Mouse (Mus musculus) telencephalon, adult 2 months (tissue): ENCODE measurements around the gene Dgkz.
A peak's percentile ranks its signal among the peaks of the same experiment; 100 is the strongest.

ENCODE experiments used
- DNase-seq: peaks from one replicate; pipeline ENCODE4 v3.0.0-alpha.2; 2011; ENCODE audit warnings: low read depth, low spot score

Dgkz gene

DNA sequence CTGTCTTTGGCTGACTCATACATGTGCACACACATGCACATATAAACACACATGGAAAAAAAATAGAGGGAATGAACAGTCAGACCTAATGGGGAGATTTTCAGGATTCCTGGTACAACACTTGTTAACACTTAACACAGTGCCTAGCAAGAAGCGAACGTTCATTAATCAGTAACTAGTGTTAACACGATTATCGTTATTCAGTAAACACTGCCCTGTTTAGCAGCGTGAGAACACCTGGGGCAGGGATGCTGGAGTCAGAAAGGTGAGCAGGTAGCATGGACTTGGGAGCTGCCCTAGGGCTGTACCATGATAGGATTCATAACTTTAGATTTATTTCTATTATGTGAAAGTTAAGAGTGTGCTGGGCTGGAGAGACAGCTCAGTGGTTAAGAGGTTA lies 20.3 kb upstream of the Dgkz start:
- no peak for DNase-seq

DNA sequence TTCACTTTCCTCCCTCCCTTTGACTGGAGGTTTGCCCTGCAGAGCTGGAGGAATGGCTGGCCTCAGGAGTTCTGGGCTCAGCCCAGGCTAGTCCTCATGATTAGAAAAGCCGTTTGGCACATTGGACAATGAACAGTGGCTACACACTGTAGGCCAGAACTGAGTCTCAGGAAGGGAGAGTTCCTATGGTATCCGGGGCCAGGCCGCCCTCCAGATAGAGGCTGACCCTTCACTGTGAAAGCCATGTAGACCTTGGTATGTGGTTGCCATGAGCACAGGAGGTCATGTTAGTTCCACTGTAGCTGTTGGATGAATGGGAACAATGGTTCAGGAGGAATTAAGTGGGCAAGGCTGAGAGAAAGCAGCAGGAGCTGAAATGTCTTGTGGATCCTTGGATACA lies 17.7 kb upstream of the Dgkz start:
- DNase-seq, result no peak

DNA sequence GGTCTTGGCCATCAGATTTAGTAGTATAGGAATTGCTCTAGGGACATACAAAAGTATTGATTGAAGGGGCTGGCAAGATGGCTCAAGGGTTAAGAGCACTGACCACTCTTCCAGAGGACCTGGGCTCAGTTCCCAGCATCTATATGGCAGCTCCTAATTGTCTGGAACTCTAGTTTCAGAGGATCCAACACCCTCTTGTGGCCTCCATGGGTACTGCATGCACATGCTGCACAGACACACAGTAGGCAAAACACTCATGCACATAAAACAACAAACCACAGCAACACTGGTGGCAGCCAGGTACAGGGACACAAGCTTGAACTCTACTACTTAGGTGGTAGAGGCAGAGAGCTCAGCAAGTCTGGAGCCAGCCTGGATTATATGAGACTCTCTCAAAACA lies 14.1 kb upstream of the Dgkz start:
- no peak for DNase-seq

DNA sequence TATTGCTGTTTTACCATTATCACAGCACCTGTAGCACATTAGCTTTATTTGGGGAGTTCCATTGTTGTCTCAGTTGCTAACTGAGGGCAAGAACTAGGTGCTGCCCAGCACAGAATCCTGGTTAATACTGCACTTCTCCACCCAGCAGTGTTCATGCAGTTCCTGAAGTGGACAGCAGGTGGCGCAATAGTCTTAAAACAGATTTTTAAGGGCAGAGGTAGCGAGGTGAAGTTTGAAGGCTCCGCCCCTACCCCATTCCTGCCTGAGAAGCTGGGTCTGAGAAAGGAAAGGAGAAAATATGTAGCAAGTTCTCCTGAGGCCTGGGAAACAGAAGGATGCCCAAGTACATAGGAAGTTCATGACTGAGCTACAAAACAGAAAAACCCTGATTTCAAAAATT lies 11.9 kb upstream of the Dgkz start:
- no peak for DNase-seq

DNA sequence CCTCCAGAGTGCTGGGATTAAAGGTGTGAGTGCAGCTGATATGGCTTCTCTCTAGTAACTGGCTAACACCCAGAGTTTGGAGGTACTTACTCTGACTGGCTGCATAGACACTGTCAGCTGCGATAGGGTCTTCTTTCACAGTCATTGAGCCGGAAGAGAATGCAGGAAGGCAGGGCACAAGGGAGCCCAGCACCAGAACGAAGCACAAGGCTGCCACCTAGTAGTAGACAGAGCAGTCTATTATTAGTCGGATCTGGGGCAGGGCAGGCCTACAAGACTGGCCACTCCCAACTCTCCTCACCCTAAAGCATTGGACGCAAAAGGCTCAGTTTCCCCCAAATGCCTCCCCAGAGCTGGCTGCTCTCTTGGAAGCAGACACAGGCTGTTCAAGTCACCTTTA lies 10.4 kb upstream of the Dgkz start:
- DNase-seq, result no peak

DNA sequence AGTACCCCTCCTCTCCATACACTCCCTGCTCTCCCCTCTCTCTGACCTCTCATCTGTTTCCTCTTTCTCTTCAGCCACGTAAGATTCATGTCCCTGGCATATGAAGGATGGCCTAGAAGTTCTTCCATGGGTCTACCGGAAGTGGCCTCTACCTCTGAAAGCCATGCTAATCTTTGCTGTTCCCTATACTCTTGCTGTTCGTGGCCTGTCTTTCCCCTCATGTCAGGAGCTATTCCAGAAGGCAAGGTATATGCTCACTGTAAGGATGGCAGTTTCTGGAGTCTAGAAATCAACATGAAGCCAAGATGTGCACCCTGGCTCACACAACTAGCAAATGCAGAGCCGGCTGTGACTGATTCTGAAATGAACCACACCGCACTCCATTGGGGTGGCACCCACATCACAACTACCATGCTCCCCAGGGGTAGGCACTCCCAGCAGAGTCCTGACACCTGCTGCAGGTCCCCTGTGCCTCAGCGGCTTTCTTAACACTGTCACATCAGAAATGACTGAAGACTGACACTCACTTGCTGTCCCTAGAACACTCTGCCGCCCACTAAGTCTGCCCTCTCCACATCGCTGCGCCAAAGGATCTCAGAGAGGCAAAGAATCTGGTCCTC lies 9.4 kb upstream of the Dgkz start:
- DNase-seq, result no peak

DNA sequence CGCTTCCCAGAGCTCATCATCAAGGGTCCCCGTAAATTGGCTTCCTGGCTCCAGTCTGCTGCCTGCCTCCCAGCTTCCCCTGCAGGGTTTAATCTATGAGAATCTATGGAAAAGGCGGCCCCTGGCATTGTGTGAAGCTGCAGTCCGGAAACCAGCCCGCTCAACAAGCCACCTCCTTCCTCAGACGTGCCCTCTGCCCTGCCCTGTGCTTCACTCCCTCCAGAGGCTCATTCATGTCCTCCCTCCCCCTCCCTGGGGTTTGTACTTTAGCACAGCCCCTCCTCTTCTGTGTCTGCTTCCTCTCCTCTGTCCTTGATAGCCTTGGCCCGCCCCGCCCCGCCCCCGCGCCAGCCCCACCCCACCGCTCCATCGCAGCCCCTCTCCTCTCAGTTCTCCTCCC lies 8.8 kb upstream of the Dgkz start:
- DNase-seq, result no peak

DNA sequence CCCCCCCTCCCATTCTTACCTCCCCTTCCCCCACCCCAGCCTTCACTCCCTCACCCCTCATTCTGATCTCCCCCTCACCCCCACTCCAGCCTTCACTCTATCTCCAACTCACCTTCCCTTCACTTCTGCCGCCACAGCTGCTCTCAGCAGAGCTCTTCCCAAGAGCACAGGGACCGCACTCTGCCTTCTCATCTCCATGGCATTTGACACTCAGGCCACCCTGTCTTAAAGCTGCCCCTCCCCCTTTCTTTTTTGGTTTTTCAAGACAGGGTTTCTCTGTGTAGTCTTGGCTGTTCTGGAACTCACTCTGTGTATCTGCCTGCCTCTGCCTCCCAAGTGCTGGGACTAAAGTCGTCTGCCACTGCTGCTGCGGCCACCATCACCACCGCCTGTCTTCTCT lies 5.2 kb upstream of the Dgkz start:
- no peak for DNase-seq

DNA sequence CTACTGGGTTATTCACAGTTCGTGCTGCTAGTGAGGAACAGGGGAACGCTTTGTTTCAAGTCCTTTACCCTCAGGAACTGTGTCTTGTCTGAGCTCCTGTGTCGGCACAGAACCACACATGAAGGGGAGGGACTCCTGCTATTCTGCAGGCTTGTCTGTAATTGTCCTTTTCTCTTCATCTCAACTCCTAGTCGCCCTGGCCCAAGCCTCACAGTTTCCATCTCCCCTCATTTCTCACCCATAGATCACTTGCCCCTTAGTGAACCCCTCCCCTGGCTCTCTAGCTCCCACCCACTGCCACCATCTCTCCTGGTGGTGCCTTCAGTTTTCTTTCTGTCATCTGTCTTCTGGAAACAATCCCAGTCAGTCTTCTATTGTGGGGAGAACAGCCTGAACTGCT lies 4.6 kb upstream of the Dgkz start:
- no peak for DNase-seq

DNA sequence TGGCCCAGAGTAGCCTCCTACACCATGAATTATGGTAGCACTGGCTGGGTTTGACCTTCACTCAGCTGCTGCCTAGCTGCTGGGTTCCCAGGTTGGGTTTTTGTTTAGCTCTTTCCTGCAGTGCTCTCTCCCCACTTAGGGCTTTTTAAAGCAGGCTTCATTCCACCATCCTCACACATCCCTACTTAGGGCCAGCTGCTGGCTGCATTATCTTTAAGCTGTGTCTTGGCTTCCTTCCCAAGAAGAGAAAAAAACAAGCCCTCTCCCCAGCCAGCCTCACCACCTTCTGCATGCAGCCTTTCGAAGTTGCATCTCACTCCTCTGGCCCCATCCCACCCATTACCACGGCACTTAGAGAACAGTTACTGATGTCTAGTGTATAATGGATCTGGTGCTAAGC lies 2.9 kb upstream of the Dgkz start:
- DNase-seq, result no peak

DNA sequence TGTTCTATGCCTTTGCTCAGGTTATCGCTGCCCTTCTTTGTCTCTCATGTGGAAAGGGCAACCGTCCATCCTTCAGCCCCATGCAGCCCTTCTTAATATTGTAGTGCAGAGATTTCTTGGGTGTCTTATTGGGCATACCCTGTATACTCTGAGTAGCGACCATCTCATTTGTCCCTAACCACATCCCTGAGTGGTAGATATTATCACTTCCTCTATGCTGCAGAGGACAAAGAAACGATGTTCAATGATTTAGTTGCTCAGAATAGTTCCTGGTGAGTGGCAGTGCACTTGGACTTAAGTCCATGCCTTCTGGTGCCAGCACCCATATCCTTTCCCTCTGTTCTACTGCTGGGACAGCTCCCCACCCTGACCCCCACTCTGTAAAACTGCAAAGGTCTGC lies 2.3 kb upstream of the Dgkz start:
- DNase-seq, result no peak

DNA sequence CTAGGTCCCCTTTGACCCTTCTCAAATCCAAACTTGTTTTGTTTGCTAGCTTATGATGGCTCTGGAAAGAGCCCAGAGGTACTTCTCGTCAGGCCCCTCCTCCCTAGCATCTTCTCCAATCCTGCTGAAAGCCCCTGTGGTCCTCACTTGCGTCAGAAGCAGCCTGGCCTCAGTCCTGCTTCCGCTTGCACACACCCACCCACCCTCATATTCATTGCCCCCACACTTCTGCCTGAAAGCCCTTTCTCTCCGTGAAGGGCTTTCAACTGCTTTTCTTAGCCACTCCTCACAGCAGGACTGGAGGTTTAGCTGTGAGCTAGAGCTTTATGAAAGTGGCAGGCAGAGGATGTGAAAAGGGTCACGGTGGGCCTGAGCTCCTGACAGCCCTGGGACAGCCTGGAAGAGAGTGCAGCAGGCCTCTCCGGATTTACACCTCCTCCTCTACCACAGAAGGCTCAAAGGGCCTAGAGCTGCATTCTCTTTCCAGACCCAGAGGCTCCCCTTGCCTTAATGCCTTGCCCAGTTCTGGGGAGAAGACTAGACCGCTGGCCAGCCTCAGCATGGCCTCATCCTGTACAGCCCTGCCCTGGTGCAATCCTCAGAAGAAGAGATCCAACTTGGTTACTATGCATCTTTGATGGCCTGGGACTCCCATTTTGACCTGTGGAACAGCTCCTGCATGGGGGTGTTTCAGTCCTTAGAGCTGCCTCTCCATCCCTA lies 2.1 kb downstream of the Dgkz start:
- no peak for DNase-seq

DNA sequence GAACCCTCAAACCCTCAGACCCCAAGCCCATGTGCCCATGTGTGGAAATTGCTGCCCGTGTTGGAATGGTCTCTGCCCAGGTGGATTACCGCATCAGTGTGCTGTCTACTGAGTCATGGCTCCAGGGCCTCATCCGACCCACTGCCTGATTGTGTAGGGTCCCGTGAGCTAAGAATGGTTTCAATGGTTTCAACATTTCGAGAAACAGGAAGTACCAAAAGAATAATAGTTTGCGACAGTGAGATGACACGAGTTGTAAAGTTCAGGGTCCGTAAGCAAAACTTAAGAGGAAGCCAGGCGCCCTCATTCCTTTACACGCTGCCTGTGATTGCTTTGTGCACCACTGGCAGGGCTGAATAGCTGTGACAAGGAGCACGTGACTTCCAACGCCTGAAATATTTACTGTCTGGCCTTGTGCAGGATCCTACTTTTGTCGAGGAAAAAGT lies 3.5 kb downstream of the Dgkz start:
- DNase-seq, result no peak

DNA sequence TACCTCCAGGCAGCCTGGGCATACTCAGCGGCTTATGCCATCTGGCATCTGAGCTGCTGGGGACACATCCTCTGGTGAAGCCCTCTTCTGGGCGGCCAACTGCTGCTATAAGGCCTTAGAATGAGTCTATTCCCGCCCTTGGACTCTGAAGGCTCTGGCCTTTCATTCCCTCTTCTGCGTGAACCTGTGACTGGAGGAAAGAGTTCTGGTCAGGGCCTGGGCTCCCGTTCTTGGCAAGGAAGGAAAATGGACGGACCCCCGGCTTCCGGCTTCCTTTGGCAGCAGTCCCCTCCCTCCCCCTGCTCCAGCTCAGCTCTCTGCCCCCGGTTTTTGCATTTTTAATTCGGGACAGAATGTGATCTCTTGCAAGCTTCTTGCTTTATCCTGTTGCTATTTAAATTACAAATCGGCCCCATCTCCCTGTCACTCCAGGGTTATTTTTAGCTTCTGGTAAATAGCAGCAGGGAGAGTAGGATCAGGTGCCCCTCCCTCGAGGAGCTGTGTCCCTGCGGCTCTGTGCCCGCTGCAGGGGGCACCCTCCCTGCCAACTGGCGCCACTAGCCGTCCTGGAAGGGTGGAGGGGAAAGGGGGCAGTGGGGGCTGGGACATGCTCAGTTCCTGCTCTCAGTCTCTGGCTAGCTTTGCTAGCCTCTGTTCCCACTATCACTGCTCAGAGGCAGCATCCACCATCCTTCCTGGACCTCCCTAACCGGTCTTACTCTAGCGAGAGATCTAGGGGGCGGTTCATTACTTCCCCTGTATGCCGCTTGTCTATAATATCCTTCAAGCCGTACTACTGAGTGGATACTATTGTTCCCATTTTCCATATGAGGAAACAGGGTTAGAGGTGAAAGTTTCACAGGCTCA lies 4.2 kb downstream of the Dgkz start:
- peak; percentile 86 for DNase-seq

DNA sequence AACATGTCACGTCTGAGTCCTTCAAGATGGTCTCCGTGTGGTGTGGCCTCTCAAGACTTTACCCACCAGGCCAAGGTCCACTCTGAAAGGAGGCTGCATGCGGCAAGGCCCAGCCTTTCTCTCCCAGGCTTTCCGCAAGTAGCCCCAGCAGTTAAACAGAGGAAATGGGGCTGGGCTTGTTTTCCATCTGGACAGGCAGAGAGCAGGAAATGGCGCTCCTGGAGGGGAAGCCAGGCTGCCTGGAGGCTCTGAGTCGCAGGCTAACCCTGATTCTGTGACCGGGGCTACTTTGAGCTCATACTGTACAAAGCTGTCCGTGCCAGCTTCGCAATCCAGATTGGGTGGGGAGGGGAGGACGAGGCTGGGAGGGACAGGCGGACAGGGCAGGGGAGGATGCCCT lies 7.7 kb downstream of the Dgkz start:
- DNase-seq, result no peak

DNA sequence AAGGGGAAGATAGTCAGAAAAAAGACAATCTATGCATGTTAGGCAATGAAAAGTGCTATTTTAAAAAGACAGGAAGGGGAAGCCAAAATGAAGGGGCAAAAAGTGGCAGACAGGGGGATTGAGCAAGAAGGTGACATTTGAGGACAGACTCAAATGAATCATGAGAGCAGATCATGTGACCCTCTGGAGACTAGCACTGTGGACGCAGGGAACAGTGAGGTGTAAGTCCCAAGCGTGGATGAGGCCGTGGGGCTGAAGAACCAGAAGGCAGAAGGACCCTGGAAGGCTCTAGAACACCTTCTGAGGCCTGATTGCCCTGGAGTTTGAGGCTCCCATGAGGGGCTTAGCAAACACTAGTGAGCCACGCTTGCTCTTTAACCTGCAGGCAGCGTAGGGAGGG lies 9.3 kb downstream of the Dgkz start:
- DNase-seq, result no peak

DNA sequence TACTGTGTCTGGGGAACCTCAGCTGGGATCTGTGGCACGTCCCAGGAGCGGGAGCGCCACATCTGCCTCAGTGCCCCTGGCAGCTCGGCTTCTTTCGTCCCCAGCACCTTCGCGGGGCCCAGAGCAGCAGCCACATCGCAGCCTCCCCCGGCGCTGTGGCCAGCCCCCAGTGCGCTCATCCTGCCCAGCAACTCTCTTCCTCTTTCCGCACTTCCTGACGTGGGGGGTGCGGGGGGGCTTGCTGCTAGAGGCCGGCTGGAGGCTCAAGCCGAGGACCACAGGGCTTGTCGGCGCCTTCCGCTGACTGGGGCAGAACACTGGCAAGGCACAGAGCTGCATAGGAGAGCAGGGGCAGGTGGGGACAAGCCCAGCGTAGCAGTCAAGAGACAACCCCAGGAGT lies 10.2 kb downstream of the Dgkz start:
- no peak for DNase-seq

DNA sequence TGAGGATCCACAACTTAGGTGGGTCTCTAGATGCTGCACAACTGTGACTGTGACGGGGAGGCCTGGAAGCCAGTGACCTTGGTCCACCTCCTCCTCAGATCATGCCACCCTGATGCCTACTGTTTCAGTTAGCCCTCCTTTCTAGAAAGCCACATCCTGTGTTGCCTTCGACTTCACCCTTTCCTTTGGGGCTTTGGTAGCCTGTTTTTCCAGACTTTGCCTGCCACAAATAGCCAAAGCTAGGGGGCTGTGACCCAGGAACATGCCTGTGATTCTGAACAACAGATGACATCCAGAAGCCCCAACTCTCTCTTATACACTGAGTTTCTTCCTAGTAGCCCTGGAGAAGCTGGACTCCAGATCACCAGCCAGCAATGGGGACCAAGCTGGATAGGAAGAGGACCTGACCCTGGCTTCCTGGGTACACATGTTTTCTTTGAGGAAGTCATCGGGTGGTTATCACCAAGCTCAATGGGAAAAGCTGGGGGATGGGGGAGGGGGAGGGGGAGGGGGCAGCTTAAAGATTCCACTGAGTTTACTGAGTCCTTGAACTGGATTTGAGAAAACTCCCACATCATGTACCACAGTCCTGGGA lies 11.0 kb downstream of the Dgkz start:
- no peak for DNase-seq

DNA sequence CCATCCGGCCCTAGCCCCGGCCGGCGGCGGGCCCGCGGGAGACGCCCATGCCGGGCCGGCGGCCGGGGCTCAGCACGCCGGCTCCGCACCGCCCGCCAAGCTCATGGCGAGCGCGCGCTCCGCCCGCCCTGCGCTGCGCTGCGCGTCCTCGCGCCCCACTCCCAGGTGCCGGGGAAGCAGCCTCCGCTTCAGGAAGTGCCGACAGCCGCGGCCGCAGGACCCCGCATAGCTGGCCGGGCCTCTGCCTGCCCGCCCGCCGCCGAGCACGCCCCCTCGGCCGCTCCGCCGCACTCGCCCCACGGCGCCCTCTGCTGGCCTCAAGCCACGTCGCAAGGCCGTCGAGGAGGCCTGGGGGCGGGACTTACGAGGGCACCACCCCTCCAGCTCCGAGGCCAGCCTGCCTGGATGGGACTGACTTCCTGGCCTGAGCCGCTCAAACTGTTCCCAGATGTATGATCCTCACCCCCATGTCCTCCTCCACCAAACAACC lies 12.2 kb downstream of the Dgkz start:
- no peak for DNase-seq

DNA sequence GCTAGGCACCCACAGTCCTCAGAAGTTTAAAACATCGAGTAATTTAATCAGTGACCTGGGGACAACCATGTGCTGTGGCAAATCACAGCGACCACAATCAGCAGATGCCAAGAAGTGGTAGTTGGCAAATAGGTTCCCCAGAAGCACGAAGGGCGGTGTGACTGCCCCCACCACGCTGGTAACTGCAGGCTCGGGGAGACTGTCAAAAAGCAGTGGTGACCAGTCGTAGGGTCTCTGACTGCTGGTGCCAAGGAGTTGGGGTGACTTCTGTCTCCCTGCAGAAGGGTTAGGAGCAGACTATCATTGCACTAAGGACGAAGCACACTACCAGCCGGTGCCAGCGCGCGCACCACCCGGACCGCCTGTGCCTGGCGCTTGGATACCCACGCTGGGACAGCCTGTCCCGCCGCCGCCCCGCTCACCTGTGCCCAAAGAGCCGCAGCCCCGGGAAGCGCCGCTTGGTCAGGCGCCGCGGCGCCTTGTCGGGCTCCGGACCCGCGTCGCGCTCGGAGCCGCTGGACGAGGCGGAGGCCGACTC lies 12.7 kb downstream of the Dgkz start:
- DNase-seq, result no peak

DNA sequence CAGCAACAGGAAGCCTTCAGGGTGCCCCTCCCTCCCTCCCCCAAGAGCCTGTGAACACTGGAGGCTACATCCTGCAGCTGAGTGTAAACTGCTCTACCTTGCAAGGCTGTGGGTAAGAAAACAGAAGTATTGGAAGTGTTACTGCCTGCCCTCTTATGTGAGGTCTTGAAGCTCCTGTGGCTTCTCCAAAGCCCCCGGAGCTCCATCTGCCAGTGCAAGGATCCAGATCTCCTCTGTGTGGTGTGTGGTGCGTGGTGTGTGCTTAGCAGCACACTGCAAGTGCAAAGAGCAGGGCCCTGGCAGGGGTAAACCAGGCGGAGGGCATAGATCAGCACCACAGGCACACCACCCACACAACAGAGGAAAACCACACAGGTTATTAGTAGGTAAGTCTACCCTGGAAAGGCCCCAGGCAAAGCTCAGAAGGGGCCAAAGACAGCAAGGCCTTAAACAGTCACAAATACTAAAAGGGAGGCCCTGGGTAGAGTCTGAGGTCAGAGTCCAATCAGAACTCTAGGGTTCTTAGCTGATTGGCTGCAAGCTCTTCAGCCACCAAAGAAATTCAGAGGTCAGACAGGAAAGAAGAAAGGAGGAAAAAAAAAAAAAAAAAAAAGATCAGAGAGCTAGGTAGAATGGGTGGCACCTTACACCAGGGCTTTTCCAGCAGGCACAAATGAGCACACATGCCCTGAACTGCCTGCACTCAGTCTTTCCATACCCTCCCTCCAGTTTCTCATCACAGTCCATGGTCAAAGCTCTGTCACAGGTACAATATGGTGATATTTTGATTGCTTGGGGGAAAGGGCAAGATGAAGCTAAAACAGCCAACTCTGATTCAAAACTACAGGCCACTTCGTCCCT lies 13.5 kb downstream of the Dgkz start:
- DNase-seq, result no peak
